Mouse (Mus musculus) frontal cortex, postnatal 10 days (tissue): Measurements from ENCODE around the gene Chrm1.
A peak's percentile ranks its signal among the peaks of the same experiment; 100 is the strongest.

Experiments used
- DNase-seq, 2 experiments: peaks; one replicate each; pipeline ENCODE4 v3.0.0; 2022; ENCODE audit warnings: low spot score in 2 of 2, mixed read lengths in 1 of 2

Gene Chrm1

DNA sequence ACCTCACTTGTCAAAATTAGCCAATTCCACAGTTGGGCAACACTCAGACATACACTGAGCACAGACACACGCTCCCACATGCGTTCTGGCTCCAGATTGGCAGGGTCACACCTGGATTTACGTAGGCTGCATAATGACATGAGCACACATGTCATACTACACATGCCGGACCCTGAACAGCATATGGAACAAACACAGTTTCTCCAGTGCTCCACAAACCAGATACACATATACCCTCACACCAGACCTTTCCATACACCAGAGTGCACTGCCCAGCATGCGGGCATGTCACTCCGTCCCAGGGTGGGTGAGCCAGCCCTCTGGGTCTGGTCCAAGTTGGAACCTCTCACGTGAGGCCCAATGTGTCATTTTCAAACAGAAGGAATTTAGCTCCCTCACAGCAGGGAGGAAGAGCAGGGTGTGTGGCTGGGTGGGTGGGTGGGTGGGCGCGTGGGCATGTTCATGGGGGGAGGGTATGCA lies at the start of gene Chrm1:
Gene Chrm1 (plus strand): TSS at position 430 of the 480 bp plus-strand sequence.
- peak in 1 of 2 experiments; percentile 39 for DNase-seq

- DNase-seq = no peak
Observed at GRCm38 (mm10) chr19:8614343-8614742, 49.2 kb upstream of the Chrm1 start.

DNA sequence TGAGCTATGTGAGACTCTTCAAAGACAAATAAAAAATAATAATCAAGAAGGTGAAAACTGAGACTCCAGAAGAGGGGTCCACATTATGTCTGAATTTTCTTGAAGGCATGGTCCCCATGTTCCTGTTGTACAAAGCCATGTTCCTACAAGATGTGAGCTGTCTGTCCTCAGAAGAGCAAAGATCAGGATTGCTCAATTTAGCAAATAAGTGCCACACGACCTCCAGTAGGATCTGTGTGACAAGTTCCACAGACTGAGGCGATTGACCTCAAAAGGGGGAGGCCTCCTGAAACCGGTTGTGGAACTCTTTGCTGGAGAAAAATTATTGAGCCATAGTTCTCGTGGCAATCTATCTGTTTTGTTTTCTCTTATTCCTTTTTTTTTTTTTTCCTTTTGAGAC lies 47.3 kb upstream of the Chrm1 start:
- no peak for DNase-seq

DNA sequence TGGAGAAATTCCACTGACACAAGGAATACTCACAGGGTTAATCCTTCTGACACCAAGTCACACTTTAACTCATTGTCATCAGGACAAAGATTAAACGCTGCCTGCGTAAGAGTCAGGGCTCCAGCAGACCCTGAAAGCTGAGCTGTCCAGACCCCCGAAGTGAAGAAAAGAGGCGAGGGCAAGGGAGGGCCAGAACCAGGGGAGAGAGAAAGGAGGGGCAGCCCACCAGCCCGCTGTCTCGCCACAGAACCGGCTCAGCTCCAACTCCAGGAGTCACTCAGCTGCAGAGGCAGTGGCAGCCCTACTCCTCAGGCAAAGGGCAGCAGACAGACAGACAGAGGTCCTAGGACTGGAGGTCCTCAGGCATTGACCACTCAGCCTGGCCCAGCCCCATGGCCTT lies 45.7 kb upstream of the Chrm1 start, which contains the start of gene Slc22a6:
Gene Slc22a6 (plus strand): TSS at position 136 of the 400 bp plus-strand sequence.
- no peak for DNase-seq

DNA sequence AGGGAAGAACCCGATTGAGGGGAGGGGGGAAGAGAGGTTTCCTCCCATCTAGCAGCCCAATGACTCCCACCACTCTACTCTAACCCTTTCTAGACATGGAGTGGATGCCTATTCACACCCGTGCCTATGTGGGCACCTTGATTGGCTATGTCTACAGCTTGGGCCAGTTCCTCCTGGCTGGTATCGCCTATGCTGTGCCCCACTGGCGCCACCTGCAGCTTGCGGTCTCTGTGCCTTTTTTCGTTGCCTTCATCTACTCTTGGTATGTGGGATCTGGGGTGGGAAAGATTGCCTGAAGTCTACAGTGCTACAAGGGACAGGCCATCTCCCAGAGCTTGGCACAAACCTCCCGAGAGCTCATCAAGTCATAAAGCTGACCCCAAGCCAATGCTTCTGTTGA lies 42.5 kb upstream of the Chrm1 start:
- no peak for DNase-seq

DNA sequence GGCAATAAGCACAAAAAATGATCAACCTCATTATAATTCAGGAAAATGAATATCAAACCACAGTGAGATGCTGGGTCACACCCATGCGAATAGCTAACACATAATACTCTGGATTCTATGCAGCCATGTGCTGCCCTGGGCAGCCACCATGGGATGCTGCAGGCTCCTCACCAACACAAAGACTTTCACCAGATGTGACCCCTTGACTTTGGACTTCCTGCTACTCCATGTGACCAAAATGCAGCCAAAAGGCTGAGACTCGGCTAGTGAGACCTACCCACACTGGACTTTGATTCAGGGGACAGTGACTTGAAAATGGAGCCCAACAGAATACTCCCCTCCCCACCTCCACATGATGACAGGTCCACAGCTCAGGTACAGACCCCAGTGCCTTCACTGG lies 33.3 kb upstream of the Chrm1 start:
- DNase-seq = no peak

GRCm38 (mm10) chr19:8630826-8631225 lies 32.8 kb upstream of the Chrm1 start:
- no peak for DNase-seq

- no peak for DNase-seq
Observed at GRCm38 (mm10) chr19:8632029-8632428, 31.6 kb upstream of the Chrm1 start.

DNA sequence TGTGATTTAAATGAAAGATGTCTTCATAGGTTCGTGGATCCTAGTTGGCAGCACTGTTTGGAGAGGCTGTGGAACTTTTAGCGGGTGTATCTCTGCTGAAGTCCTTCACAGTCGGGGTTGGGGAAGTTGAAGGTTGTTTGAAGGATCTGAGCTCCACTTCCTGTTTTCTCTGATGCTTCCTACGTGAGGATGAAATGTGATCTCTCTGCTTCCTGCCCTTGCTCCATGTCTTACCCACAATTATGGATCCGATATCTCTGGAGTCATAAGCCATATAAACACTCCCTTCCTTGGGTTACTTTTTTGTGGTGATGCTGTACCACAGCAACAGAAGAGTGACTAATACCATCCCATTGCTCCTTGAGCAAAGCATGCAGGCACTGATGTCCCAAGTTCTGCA lies 21.5 kb upstream of the Chrm1 start:
- DNase-seq = no peak

DNA sequence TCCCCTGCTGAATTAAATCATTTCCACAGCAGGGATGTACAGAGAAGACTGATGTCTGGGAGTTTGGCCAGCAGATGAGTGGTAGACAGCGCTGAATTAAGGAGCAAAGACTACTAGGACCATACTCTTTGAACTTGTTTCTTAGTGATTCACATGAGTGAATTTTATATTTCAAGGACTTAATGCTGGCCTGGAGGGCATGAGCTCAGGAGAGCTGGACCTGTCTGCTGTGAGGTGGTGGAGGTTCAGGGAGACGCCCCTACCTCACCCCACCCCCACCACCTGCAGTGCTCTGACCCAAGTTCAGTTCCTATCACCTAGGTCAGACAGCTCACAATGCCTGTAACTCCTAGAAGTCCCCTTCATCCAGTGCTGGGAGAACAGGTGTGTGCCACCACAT lies 17.2 kb upstream of the Chrm1 start:
- DNase-seq = no peak

DNA sequence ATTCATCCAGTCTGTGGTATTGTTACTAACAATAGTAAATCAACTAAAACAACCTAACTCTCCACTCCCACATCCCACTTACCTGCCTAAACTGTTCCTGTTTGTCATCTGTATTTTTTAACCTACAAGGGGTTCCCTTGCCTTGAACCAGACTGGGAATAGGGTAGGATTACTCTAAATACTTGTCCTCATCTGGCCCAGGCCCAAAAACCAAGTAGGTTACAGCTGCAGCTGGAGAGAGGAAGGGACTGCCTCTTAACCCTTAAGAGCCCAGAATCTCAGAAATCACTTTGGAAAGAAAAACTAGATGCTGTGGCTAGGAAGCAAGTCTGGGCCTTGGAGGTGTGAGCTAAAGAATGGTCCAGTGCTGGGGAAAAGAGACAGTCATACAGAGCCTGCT lies 7.8 kb upstream of the Chrm1 start:
- DNase-seq = no peak

- DNase-seq = no peak
Observed at GRCm38 (mm10) chr19:8656341-8656740, 7.2 kb upstream of the Chrm1 start.

- DNase-seq = peak; percentile 67 to 73
Observed at GRCm38 (mm10) chr19:8661821-8662307, 1.7 kb upstream of the Chrm1 start.

DNA sequence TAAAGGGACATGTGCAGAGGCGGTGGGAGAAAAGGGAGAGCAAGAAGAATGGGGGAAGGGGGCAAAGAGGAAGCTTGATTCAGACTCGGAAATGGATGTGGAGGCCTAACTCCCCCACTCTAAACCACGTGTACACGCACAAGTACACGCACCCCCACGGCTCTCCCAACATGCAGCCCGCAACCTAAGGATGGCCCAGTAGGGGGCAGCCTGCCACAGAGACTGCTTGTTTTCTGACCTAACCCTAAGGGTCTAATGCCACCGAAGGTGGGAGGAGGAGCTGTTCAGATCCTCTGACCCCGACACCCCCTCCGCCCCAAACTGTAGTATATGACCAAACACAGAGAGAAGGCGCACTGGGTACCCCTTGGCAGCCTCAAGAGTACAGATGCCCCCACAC lies 1.3 kb upstream of the Chrm1 start:
- DNase-seq = peak; percentile 82 to 86

GRCm38 (mm10) chr19:8663911-8664421 lies 377 bp downstream of the Chrm1 start:
- DNase-seq = peak; percentile 76 to 79

DNA sequence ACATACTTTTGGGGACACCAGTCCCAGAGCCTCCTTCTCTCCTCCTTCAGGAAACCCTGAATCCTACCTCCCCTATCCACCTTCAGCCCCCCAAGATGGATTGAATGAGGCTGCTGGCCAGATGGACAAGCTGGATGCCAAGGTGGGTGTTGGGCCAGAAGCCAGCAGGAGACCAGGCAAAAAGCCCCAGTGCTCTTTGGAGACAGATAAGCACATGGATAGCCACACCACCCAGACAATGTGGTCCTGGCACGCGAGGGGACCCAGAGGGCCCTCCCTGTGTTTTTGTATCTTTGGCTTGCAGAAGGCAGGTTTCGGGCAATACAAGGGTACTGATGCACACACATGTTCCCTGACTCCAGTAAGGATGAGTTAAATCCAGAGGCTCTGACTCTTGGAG lies 1.3 kb downstream of the Chrm1 start:
- DNase-seq = peak in 1 of 2 experiments; percentile 40

- DNase-seq = peak in 1 of 2 experiments; percentile 39
Observed at GRCm38 (mm10) chr19:8665746-8666145, 2.2 kb downstream of the Chrm1 start.

DNA sequence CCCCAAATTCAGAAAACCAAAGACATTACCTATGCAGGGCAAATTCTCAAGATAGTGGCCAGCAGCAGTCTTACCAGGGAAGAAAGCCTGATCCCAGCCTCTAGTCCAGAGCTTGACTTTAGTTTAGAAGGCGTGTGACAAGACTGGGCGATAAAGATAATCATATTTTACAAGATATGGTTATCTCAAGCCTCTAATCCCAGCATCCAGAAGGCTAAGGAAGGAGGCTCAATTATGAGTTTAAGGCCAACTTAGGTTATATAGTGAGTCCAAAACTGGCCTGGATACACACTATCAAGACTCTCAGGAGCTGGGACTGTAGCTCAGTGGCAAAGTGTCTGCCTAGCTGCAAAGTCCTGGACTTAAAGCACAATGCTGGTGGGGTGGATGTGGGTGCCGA lies 9.3 kb downstream of the Chrm1 start:
- no peak for DNase-seq

DNA sequence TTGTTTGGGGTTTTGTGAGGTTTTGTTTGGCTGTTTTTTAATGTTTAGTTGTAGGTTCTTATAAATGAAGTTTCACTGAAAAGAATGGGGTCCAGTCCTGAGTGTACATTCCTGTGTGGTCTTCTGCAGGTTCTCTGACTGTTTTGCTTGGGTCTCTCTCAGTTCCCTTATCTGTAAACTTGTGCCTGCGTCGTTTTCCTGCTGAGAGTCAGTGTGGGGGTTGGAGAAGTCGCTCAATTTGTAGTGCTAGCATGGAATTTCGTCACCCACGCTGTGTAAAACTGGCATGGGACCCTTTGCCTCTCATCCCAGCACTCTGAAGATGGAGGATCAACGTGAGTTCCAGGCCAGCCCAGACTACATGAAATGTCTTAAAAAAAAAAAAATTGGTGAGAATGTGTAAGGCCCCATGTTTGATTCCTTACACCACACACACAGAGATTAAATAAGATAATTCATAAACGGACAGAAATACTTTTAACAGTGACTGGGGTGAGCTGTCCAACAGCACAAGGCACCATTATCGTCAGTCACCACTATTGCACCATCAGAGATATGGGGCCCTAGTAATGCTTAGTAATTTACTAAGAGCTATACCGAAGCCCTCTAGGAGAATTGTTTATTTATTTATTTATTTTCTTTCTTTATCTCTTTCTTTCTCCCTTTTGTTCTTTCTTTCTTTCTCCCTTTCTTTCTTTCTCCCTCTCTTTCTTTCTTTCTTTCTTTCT lies 9.9 kb downstream of the Chrm1 start:
- no peak for DNase-seq

GRCm38 (mm10) chr19:8679031-8679779 lies 15.6 kb downstream of the Chrm1 start:
- no peak for DNase-seq

DNA sequence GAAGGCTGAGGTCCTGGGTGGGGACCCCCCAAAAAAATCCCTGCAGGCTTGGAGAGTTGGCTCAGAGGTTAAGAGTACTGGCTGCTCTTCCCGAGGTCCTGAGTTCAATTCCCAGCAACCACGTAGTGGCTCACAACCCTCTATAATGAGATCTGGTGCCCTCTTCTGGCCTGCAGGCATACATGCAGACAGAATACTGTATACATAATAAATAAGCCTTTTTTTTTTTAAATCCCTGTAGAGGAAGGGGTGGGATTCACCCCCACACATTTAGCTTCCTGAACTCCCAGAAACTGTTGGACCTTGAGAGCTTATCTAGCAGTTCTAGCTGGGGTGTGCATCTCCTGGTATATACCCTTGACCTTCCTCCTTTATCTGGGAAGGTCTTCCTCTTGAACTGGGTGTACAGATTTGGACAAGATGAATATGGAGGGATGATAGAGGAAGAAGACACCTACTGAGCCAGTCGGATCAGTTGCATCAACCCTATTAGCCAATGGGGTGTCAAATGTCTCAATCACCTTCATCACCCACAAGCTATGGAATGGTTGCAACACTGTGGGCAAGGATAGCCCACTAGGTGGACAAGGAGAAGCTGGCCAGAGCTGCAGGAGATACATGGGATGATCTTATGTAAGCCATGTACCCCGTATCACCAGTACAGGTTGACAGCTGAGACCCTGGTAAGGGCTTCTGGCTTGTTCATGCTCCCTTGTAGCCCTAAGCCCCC lies 18.2 kb downstream of the Chrm1 start:
- no peak for DNase-seq

DNA sequence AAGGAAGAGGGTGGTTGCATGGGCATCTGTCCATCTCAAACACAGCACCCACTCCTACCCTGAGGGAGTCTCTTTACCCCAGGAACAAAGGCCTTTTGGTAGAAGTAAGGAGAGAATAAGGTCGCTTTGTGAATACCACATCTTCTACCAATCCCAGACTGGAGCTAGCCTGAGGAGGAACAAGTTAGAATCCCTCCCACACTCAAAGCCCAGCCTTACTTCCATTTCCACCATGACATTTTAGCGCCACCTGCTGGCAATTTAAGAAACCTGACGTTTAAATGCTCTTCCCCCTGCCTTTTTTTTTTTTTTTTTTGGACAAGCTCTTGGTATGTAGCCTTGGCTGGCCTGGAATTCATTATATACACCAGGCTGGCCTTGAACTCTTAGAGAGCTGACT lies 19.4 kb downstream of the Chrm1 start:
- DNase-seq = peak; percentile 48 to 76
